Mouse (Mus musculus) liver, embryonic 13.5 days (tissue): ENCODE measurements around the gene Zfp644. TPM values are rescaled to one million over a fixed set of nuclear protein-coding genes. Genes with fewer than 3 reads are reported as not detected.

Experiments
- ATAC-seq: fragments of 200-750 bp; cut with Nextera tagmentation; 2 replicates; pipeline ENCODE4 v1.8.0; 2017; ENCODE audit warnings: low read depth, mild to moderate bottlenecking, moderate number of reproducible peaks, moderate library complexity
- DNase-seq: peaks from one replicate; pipeline ENCODE4 v3.0.0; 2022
- H3K27ac ChIP-seq: fragments of 300-500 bp; sonication (generic); 2 replicates; pipeline ENCODE4 v1.5.1; 2015; ENCODE audit warnings: moderate library complexity, mild to moderate bottlenecking, inconsistent platforms
- H3K27me3 ChIP-seq: fragments of 300-500 bp; sonication (generic); 2 replicates; pipeline ENCODE4 v1.6.1; 2015; ENCODE audit warnings: mild to moderate bottlenecking, inconsistent platforms
- H3K36me3 ChIP-seq: fragments of 300-500 bp; sonication (generic); 2 replicates; pipeline ENCODE4 v1.6.1; 2015; ENCODE audit warnings: mild to moderate bottlenecking, inconsistent platforms
- H3K4me1 ChIP-seq: fragments of 300-500 bp; sonication (generic); replicated peaks from 2 replicates; pipeline ENCODE4 v1.6.1; 2015; ENCODE audit warnings: inconsistent platforms
- H3K4me2 ChIP-seq: fragments of 300-500 bp; sonication (generic); 2 replicates; pipeline ENCODE4 v1.6.1; 2015; ENCODE audit warnings: inconsistent platforms, mild to moderate bottlenecking, moderate library complexity
- H3K4me3 ChIP-seq: fragments of 300-500 bp; sonication (generic); replicated peaks from 2 replicates; pipeline ENCODE4 v1.5.1; 2015; ENCODE audit warnings: mild to moderate bottlenecking, inconsistent platforms
- H3K9ac ChIP-seq: fragments of 300-500 bp; sonication (generic); 2 replicates; pipeline ENCODE4 v1.6.1; 2015; ENCODE audit warnings: mild to moderate bottlenecking, inconsistent platforms
- H3K9me3 ChIP-seq: fragments of 300-500 bp; sonication (generic); replicated peaks from 2 replicates; pipeline ENCODE4 v1.6.1; 2016; ENCODE audit warnings: inconsistent platforms
- WGBS: fragments of 180-500 bp; shearing (Covaris S2); methylation state at CpG from one replicate; pipeline ENCODE4 v1.1.7; 2015; ENCODE audit not compliant: insufficient replicate concordance; 5-methylcytosine and 5-hydroxymethylcytosine counted together
- polyA plus RNA-seq: library from polyadenylated mRNA; unstranded; fragments of >200 nt; fragmentation: Nextera tagmentation; extraction: Ambion mirVana; gene quantifications from 2 replicates; pipeline ENCODE4 v1.2.1, GENCODE M21; 2015

Zfp644 gene
- polyA plus RNA-seq, 1 experiment from 2014 or later: 18.4 TPM

- WGBS: 92% methylated on average over 4 of the region's 4 CpGs
- no peak overlapping the region for H3K4me2 ChIP-seq
- no peak overlapping the region for H3K27ac ChIP-seq
- H3K27me3 ChIP-seq: no peaks in the 10 kb centered on the region
- no peak overlapping the region for H3K9ac ChIP-seq
- DNase-seq (no peak), ATAC-seq (no peak)
- no peaks in the 10 kb centered on the region for H3K4me1 ChIP-seq
- no peak overlapping the region for H3K4me3 ChIP-seq
- no peaks in the 10 kb centered on the region for H3K9me3 ChIP-seq
- H3K36me3 ChIP-seq: peaks cover 46% of the 10 kb centered on the region
Observed at GRCm38 (mm10) chr5:106623337-106623736, 73.8 kb downstream of the Zfp644 start.

- DNase-seq: no peak
- H3K4me3 ChIP-seq: no peak overlapping the region
- no peaks in the 10 kb centered on the region for H3K9me3 ChIP-seq
- H3K4me2 ChIP-seq: no peak overlapping the region
- no peak for ATAC-seq
- H3K9ac ChIP-seq: no peak overlapping the region
- H3K27me3 ChIP-seq: no peaks in the 10 kb centered on the region
- no peak overlapping the region for H3K27ac ChIP-seq
- WGBS: 89% methylated on average over 5 of the region's 5 CpGs
- no peaks in the 10 kb centered on the region for H3K4me1 ChIP-seq
- H3K36me3 ChIP-seq: peaks cover 47% of the 10 kb centered on the region
Observed at GRCm38 (mm10) chr5:106622193-106622592, 74.9 kb downstream of the Zfp644 start.

GRCm38 (mm10) chr5:106620446-106620845, 76.6 kb downstream of the Zfp644 start:
- Histone ChIP-seq H3K9me3 (no peaks in the 10 kb centered on the region), H3K4me1 (no peaks in the 10 kb centered on the region), H3K27me3 (no peaks in the 10 kb centered on the region), H3K27ac (no peak overlapping the region), H3K36me3 (peaks cover 47% of the 10 kb centered on the region), H3K4me3 (no peak overlapping the region), H3K4me2 (no peak overlapping the region), H3K9ac (no peak overlapping the region)
- no peak for ATAC-seq
- 93% methylated on average over 6 of the region's 6 CpGs for WGBS
- DNase-seq: no peak

DNA sequence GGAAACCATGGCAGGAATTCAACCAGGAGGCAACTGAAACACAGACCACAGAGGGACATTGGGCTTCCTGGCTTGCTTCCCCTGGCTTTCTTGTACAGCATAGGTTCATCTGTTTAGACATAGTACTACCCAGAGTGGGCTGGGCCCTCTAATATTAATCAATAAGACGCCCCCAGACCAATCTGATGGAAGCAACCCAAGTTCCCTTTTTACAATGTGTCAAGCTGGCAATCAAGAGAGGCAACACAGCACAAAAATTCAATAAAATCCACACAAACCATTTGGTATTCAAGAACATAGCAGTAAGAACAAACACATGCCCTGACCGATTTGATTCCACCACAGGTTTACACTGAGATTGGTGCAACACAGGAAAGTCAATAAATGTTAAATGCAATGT, 82.1 kb downstream of the Zfp644 start:
- Histone ChIP-seq H3K27ac (no peak overlapping the region), H3K36me3 (peaks cover 20% of the 10 kb centered on the region), H3K9ac (no peak overlapping the region), H3K4me3 (no peak overlapping the region), H3K4me1 (no peaks in the 10 kb centered on the region), H3K27me3 (no peaks in the 10 kb centered on the region), H3K4me2 (no peak overlapping the region), H3K9me3 (no peaks in the 10 kb centered on the region)
- ATAC-seq (no peak), DNase-seq (no peak)
- 74% methylated on average over 2 of the region's 2 CpGs for WGBS

DNA sequence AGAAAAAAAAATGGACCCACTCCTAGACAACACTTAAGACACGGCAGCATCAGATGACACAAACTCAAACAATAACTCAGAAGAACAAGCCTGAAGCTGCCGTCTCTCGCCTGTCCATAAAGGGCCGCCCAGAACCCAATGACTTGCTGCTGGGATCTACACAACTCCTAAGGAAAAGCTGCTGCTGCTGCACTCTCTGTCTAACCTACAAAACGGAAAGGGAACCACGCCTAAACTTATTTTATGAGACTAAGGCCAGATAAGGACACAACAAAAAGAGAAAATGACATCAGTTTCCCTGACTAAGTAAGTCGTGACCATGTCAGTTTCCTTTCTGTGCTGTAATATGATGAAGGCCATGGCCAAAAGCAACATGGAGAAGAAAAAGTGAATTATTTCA, 82.5 kb downstream of the Zfp644 start:
- no peaks in the 10 kb centered on the region for H3K4me1 ChIP-seq
- no peak overlapping the region for H3K4me2 ChIP-seq
- H3K27ac ChIP-seq: no peak overlapping the region
- DNase-seq (no peak), ATAC-seq (no peak)
- H3K4me3 ChIP-seq: no peak overlapping the region
- peaks cover 20% of the 10 kb centered on the region for H3K36me3 ChIP-seq
- H3K27me3 ChIP-seq: no peaks in the 10 kb centered on the region
- H3K9ac ChIP-seq: no peak overlapping the region
- WGBS: 67% methylated on average over 7 of the region's 7 CpGs
- no peaks in the 10 kb centered on the region for H3K9me3 ChIP-seq

DNA sequence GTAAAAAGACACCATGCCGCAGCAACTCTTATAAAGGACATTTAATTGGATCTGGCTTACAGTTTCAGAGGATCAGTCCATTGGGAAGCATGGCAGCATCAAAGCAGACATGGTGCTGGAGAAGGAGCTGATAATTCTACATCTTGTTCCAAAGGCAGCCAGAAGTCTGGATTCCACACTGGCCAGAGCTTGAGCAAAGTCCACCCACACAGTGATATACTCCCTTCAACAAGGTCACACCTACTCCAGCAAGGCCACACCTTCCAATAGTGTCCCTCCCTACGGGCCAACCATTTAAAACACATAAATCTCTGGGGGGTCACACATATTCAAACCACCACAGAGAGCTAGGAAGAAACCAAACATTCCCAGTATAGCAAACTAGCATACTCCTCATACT, 84.9 kb downstream of the Zfp644 start:
- DNase-seq (no peak), ATAC-seq (no peak)
- Histone ChIP-seq H3K4me2 (no peak overlapping the region), H3K36me3 (peaks cover 14% of the 10 kb centered on the region), H3K9me3 (no peaks in the 10 kb centered on the region), H3K4me3 (no peak overlapping the region), H3K27me3 (no peaks in the 10 kb centered on the region), H3K4me1 (no peaks in the 10 kb centered on the region), H3K27ac (no peak overlapping the region), H3K9ac (no peak overlapping the region)
- 87% methylated on average over 2 of the region's 2 CpGs for WGBS

DNA sequence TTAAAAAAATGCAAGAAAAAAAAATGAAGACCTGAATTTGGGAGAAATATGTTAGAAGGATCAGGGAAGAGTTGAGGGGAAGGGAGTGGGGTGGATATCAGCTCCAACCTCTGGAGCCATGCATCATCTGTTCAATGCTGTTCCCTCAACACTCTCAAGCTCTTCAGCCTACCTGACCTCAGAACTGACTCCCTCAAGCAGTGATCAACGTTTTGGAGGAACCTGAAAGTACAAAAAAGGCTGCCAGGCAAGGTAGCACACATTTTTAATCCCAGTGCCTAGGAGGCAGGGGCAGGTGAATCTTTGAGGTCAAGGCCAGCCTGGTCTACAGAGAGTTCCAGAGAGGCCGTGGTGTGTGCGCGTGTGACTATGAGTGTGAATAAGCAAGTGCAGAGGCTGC, 88.3 kb downstream of the Zfp644 start, which contains the start of gene Gm17304:
TSS of gene Gm17304 (plus strand) at position 301 of the 400 bp plus-strand sequence.
- Histone ChIP-seq H3K36me3 (peaks cover 14% of the 10 kb centered on the region), H3K9me3 (no peaks in the 10 kb centered on the region), H3K27me3 (no peaks in the 10 kb centered on the region), H3K27ac (no peak within 1 kb of the TSS), H3K4me2 (no peak within 1 kb of the TSS), H3K4me3 (no peak within 1 kb of the TSS), H3K9ac (no peak within 1 kb of the TSS), H3K4me1 (no peaks in the 10 kb centered on the region)
- 84% methylated on average over 4 of the region's 4 CpGs for WGBS
- ATAC-seq (no peak), DNase-seq (no peak)

DNA sequence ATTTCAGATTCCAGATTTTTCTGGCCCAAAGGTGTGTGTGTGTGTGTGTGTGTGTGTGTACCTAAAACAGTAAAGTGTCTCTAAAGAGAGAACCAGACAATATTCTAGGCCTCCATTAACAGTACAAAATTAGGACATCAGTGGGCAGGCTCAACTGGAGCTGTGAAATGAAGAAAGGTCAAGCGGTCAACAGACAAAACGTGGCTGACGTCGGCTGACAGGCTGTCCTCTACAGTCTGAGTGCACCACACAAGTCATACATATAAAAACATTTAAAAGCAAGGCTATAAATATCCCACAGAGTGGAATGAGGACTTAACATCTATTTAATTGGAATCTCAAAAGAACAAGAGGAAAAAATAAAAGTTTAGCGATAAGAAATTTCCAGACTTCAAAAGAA, 90.0 kb downstream of the Zfp644 start:
- Histone ChIP-seq H3K9ac (no peak overlapping the region), H3K9me3 (no peaks in the 10 kb centered on the region), H3K4me3 (no peak overlapping the region), H3K27me3 (no peaks in the 10 kb centered on the region), H3K4me1 (no peaks in the 10 kb centered on the region), H3K36me3 (peaks cover 17% of the 10 kb centered on the region), H3K27ac (no peak overlapping the region), H3K4me2 (no peak overlapping the region)
- ATAC-seq: no peak
- no peak for DNase-seq
- WGBS: 89% methylated on average over 5 of the region's 5 CpGs

GRCm38 (mm10) chr5:106605096-106605495, 92.0 kb downstream of the Zfp644 start:
- DNase-seq: no peak

GRCm38 (mm10) chr5:106604381-106604780, 92.7 kb downstream of the Zfp644 start:
- 83% methylated on average over 5 of the region's 5 CpGs for WGBS
- no peak overlapping the region for H3K9ac ChIP-seq
- ATAC-seq (no peak), DNase-seq (no peak)
- H3K27ac ChIP-seq: no peak overlapping the region
- H3K36me3 ChIP-seq: peaks cover 10% of the 10 kb centered on the region
- no peaks in the 10 kb centered on the region for H3K27me3 ChIP-seq
- H3K4me1 ChIP-seq: no peaks in the 10 kb centered on the region
- no peaks in the 10 kb centered on the region for H3K9me3 ChIP-seq
- H3K4me3 ChIP-seq: no peak overlapping the region
- no peak overlapping the region for H3K4me2 ChIP-seq

More at GRCm38 (mm10) chr5:106605096-106605495, 92.0 kb downstream of the Zfp644 start:
- Histone ChIP-seq H3K4me3 (no peak overlapping the region), H3K9ac (no peak overlapping the region), H3K27me3 (no peaks in the 10 kb centered on the region), H3K9me3 (no peaks in the 10 kb centered on the region), H3K36me3 (peaks cover 10% of the 10 kb centered on the region), H3K4me2 (no peak overlapping the region), H3K4me1 (no peaks in the 10 kb centered on the region), H3K27ac (no peak overlapping the region)
- ATAC-seq: no peak
- 80% methylated on average over 6 of the region's 6 CpGs for WGBS

DNA sequence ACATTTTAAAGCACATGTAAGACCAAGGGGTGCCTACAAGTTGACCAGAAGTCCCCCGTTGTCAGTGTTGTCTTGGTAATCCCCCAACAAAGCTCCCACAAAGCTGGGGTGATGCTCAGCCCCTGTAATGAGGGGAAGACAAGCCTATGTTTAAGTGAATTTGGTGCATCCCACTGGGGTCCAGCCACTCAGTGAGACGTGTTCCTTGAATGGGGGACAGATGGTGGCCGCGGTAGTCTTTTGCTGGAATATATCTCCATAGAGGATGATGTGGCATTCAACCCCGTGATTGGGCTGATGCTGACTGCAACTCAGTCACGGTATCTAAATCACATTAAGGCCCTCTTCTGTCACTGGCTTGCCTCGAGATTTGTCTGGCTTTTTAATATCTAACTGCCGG, 97.6 kb downstream of the Zfp644 start:
- H3K27ac ChIP-seq: no peak overlapping the region
- ATAC-seq (no peak), DNase-seq (no peak)
- H3K9me3 ChIP-seq: no peaks in the 10 kb centered on the region
- no peaks in the 10 kb centered on the region for H3K27me3 ChIP-seq
- H3K36me3 ChIP-seq: 0 out of 2 replicates have a peak, but pooled peaks cover 6% of the 10 kb centered on the region
- 83% methylated on average over 8 of the region's 8 CpGs for WGBS
- no peak overlapping the region for H3K4me2 ChIP-seq
- H3K4me1 ChIP-seq: no peaks in the 10 kb centered on the region
- no peak overlapping the region for H3K9ac ChIP-seq
- no peak overlapping the region for H3K4me3 ChIP-seq

DNA sequence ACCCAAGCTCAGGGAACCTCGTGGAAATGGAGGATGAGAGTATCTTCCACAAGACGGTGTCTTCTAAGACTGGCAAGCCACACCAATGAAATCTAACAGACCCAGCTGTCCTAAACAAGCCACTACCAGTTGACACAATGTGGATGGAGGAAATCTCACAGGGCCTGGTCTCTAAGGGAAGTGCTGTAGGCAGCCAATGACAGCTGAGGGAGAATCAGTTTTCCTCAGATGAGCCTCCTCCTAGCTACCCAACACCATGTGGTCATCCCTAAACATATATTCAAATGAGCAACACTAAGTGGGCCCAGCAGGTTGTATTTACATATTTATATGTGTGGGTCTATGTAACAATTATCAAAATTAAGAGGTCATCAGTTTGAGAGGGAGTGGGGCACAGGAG, 99.6 kb downstream of the Zfp644 start:
- H3K27ac ChIP-seq: no peak overlapping the region
- no peak overlapping the region for H3K4me3 ChIP-seq
- H3K9ac ChIP-seq: no peak overlapping the region
- DNase-seq (no peak), ATAC-seq (no peak)
- no peaks in the 10 kb centered on the region for H3K27me3 ChIP-seq
- no peaks in the 10 kb centered on the region for H3K4me1 ChIP-seq
- 82% methylated on average over 2 of the region's 2 CpGs for WGBS
- H3K4me2 ChIP-seq: no peak overlapping the region
- 0 out of 2 replicates have a peak, but pooled peaks cover 4% of the 10 kb centered on the region for H3K36me3 ChIP-seq
- H3K9me3 ChIP-seq: no peaks in the 10 kb centered on the region
